Mouse (Mus musculus) olfactory bulb, adult 2 months (tissue): ENCODE measurements around the gene Meox2.

Experiments
- CTCF ChIP-seq: fragments of 200-500 bp; IDR thresholded peaks from 2 replicates; pipeline ENCODE4 v1.5.1; 2012; ENCODE audit warnings: low read depth, mild to moderate bottlenecking, low read length, moderate library complexity; ENCODE audit not compliant: insufficient read depth
- POLR2A ChIP-seq: fragments of 200-500 bp; IDR thresholded peaks from 2 replicates; pipeline ENCODE4 v1.6.1; 2012; ENCODE audit warnings: mild to moderate bottlenecking, low read depth, low read length, moderate library complexity; ENCODE audit not compliant: insufficient read depth

- no peak for TF ChIP-seq CTCF
- no peak for TF ChIP-seq POLR2A
Measured at GRCm38 (mm10) chr12:37107150-37107549, 1.2 kb upstream of the Meox2 start.
